Mouse (Mus musculus): ENCODE data around the gene Dlx5. TPM values are rescaled to one million over a fixed set of nuclear protein-coding genes. Genes with fewer than 3 reads are reported as not detected.

The Dlx5 gene
- total RNA-seq, 2 experiments from 2014 or later: 4.3 to 6.1 TPM

DNA sequence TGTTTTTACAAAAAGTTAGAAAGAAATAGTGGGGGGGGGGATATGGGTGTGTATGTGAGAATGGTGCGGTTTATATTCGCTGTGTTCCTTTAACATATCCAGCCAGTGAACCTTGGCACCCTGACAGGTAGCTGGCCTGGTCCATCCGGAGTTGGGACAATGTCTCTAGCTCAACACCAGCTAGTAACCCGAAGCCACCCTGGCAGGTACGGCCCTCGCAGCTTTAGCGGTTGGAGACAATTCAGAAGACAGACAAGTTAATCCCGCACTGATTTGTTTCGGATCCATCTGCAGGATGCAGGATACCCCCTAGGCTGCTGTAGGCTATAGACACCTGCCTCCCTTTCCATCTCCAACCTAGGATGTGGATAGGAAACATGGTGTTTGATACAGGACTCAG, 27.7 kb downstream of the Dlx5 start:
- Histone ChIP-seq H3K27ac (no peak overlapping the region), H3K4me3 (no peak overlapping the region)
- no peak for TF ChIP-seq CTCF (conservative IDR thresholded peaks at IDR 0.05)
- DNase-seq (ENCODE audit: low spot score in 2 of 2): no peak

DNA sequence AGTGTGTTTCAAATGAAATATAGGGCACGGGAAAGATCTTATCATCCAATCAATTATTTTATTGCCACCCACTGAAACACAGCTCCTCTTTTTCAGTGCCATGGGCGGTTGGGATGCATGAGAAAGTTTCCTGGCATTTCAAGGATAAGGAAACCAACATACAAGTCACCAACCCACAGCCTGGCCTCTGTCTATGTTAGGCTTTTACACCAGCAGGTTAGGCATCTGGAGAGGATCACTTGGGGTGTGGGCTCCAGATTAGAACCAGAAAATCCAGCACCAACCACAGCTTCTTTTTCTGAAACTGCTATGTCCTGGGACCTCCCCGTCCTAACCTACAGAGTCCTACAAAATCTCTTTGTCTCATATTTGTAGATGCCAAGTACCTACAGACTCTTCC, 28.9 kb downstream of the Dlx5 start:
- no peak for TF ChIP-seq CTCF (conservative IDR thresholded peaks at IDR 0.05)
- Histone ChIP-seq H3K4me3 (no peak overlapping the region), H3K27ac (no peak overlapping the region)
- DNase-seq (ENCODE audit: low spot score in 2 of 2): no peak

DNA sequence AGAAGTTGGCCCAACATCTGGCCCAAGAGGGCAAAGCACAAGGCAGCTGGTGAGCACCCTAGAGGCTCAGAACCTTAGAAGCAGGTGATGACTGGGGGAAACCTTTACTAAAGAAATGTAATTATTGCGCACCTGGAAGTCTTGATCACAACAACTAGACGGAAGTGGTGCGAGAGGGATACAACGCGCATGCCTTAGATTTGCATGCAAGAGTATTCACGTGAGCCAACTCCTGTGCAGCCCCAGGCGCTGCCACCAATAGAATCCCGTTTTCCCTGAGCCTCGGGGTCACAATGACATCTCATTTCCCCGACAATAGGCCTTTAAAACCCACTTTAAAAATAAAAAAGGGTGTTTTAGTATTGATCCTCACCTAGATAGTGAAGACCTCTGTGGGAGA, 30.7 kb downstream of the Dlx5 start:
- Histone ChIP-seq H3K27ac (no peak overlapping the region), H3K4me3 (no peak overlapping the region)
- TF ChIP-seq CTCF (conservative IDR thresholded peaks at IDR 0.05): no peak
- no peak for DNase-seq (ENCODE audit: low spot score in 2 of 2)

DNA sequence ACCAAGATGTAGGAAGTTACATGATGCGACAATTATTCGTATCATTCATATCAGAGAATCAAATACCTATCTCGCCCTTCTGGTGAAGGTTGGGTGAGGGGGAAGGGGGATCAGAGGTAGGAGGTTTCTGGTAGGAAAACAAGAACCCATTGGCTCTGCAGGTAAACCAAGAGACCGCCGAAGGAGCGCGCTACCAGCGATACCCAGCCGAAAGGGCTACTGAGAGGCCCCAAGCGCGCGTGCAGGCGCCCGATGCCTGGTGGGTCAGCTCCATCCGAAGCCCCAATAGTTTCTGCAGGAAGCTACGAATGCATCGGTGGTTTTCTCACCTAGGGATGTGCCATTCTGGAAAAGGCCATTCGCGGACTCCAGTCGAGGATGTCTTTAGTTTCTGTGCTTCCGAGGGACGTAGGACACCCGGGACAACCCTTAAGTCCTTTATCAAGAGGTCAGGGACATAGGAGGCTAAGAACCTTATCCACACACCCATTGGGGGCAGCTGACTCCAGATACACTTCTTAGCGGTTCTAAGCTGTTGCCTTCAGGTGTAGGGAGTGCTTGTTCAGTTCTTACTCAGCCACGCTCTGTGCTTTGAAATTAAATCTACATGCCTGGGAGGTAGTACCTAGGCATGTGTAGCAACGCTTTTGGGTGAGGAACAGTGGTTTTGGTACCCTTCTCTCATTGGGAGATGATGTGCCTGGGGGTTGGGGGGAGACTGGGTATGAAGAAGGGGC, 31.4 kb downstream of the Dlx5 start:
- Histone ChIP-seq H3K4me3 (no peak overlapping the region), H3K27ac (no peak overlapping the region)
- no peak for TF ChIP-seq CTCF (conservative IDR thresholded peaks at IDR 0.05)
- DNase-seq (ENCODE audit: low spot score in 2 of 2): no peak

DNA sequence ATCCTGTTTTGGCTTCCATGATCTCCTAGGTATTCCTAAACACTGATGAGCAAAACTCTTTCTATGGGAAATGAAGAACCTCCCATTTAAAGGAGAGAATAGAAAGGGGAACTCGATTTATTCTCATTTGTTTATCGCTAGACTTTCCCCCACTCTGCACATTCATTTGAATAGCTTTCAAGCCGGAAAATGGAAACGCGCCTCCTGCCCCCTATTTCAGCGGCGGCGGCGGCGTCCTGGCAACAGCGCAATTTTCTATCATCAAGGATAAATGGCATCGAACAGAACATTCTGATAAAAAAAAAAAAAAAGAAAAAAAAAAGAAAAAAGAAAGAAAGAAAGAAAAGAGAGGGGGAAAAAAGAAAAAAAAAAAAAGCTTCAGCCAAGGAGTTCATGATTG, 32.1 kb downstream of the Dlx5 start:
- H3K4me3 ChIP-seq: no peak overlapping the region
- no peak overlapping the region for H3K27ac ChIP-seq
- TF ChIP-seq CTCF (conservative IDR thresholded peaks at IDR 0.05): no peak
- DNase-seq (ENCODE audit: low spot score in 2 of 2): no peak

DNA sequence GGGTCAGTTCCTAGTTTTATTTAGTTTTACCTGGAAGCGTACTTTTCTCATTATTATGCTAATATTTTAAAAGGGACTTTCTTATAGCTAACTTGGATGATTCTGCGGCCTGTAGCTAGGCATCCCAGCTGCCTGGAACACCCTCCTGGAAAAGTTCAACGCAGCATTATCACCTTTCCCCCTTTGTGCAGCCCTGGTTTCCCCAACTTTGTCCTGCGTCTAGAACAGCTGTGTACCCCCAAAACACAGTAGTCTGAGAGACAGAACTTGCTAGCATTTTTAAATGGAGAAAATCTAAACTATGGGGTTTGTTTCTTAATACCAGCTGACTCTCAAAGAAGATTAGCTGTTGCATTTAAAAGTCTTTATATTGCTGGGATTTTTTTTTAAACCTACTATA, 33.3 kb downstream of the Dlx5 start:
- TF ChIP-seq CTCF (conservative IDR thresholded peaks at IDR 0.05): no peak
- Histone ChIP-seq H3K4me3 (no peak overlapping the region), H3K27ac (no peak overlapping the region)
- DNase-seq (ENCODE audit: low spot score in 2 of 2): no peak

DNA sequence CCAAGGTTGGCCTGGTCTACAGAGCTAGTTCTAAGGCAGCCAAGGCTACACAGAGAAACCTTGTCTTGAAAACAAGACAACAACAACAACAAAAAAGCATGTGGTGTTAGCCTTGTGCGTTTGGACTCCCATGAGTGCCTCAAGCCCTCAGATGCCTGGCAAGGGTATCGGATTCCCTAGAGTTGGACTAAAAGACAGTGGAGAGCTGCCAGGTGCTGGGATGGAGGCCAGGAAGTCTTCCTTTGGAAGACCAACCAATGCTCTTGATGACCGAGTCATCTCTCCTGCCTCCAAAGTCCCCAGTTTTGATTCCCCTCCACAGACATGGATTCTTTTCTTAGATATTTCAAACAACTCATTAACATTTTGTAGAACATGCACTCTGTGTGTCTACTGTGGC, 48.6 kb downstream of the Dlx5 start:
- no peak overlapping the region for H3K27ac ChIP-seq
- H3K4me3 ChIP-seq: no peak overlapping the region
- DNase-seq (ENCODE audit: low spot score in 2 of 2): no peak
- no peak for TF ChIP-seq CTCF (conservative IDR thresholded peaks at IDR 0.05)

DNA sequence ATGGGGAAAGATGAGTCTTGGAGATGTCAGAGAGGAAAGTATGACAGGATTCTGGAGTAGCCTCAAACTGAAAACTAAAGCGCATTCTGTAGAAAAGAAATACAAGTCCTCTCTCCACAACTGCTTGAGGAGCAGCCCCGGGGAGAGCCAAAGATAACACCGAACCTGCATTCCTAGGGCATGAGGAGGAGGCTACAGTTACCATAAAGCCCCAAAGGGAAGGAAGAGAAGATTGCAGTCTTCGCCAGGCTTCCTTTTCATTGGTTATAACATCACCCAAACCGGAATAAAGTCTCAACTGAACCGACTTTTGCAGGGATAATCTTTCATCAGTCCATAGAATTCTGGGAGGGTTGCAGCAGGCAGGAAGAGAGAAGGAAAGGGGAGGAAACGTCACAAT, 51.4 kb downstream of the Dlx5 start:
- Histone ChIP-seq H3K27ac (no peak overlapping the region), H3K4me3 (no peak overlapping the region)
- DNase-seq (ENCODE audit: low spot score in 2 of 2): no peak
- no peak for TF ChIP-seq CTCF (conservative IDR thresholded peaks at IDR 0.05)

Other genes with a start within 250 kb of the Dlx5 start
- 1 to 10 TPM; 7.5 to 8.5 TPM for gene Dlx6, start 18.8 kb downstream of the Dlx5 start, total RNA-seq (2021)
- 1 to 10 TPM; 6.4 to 6.9 TPM for gene Sdhaf3, start 73.9 kb upstream of the Dlx5 start, total RNA-seq (2021)

All from layer of hippocampus, adult 2 months (tissue).